Mouse (Mus musculus) thymus, postnatal 10 days (tissue): ENCODE measurements around the gene Sptbn4.

Experiments used
- DNase-seq, 2 experiments: peaks; one replicate each; pipeline ENCODE4 v3.0.0; 2021; ENCODE audit warnings: low spot score in 2 of 2

Gene Sptbn4

GRCm38 (mm10) chr7:27383233-27383632 lies 64.3 kb downstream of the Sptbn4 start:
- no peak for DNase-seq

- no peak for DNase-seq
Observed at GRCm38 (mm10) chr7:27381560-27381959, 65.9 kb downstream of the Sptbn4 start.

GRCm38 (mm10) chr7:27381009-27381408 lies 66.5 kb downstream of the Sptbn4 start:
- DNase-seq = no peak

GRCm38 (mm10) chr7:27379836-27380235 lies 67.7 kb downstream of the Sptbn4 start:
- no peak for DNase-seq

- no peak for DNase-seq
Observed at GRCm38 (mm10) chr7:27378431-27378830, 69.1 kb downstream of the Sptbn4 start.

- no peak for DNase-seq
Observed at GRCm38 (mm10) chr7:27375274-27375673, 72.2 kb downstream of the Sptbn4 start.

GRCm38 (mm10) chr7:27371715-27372462 lies 75.6 kb downstream of the Sptbn4 start:
- no peak for DNase-seq

GRCm38 (mm10) chr7:27369111-27369510 lies 78.4 kb downstream of the Sptbn4 start:
- no peak for DNase-seq

- DNase-seq = no peak
Observed at GRCm38 (mm10) chr7:27367976-27368375, 79.5 kb downstream of the Sptbn4 start.

GRCm38 (mm10) chr7:27366082-27366844 lies 81.2 kb downstream of the Sptbn4 start:
- no peak for DNase-seq

GRCm38 (mm10) chr7:27364379-27364778 lies 83.1 kb downstream of the Sptbn4 start:
- no peak for DNase-seq

GRCm38 (mm10) chr7:27361283-27361946 lies 86.1 kb downstream of the Sptbn4 start:
- DNase-seq = peak; percentile 92

GRCm38 (mm10) chr7:27360749-27361148 lies 86.7 kb downstream of the Sptbn4 start:
- DNase-seq = no peak

GRCm38 (mm10) chr7:27359706-27360358 lies 87.7 kb downstream of the Sptbn4 start:
- no peak for DNase-seq

GRCm38 (mm10) chr7:27359162-27359561 lies 88.3 kb downstream of the Sptbn4 start:
- no peak for DNase-seq

GRCm38 (mm10) chr7:27357595-27357978 lies 89.9 kb downstream of the Sptbn4 start:
- DNase-seq = no peak

- DNase-seq = no peak
Observed at GRCm38 (mm10) chr7:27356861-27357594, 90.5 kb downstream of the Sptbn4 start, which contains the start of gene Gm20479. Gene Gm20479 (minus strand): TSS chr7:27357419.

GRCm38 (mm10) chr7:27356248-27356647 lies 91.2 kb downstream of the Sptbn4 start:
- peak in 1 of 2 experiments; percentile 32 for DNase-seq

- DNase-seq = peak; percentile 84 to 87
Observed at GRCm38 (mm10) chr7:27355745-27356240, 91.7 kb downstream of the Sptbn4 start, which contains the start of gene Shkbp1. Gene Shkbp1 (minus strand): TSS chr7:27356019.

GRCm38 (mm10) chr7:27355261-27355660 lies 92.2 kb downstream of the Sptbn4 start:
- no peak for DNase-seq

- no peak for DNase-seq
Observed at GRCm38 (mm10) chr7:27354783-27355182, 92.7 kb downstream of the Sptbn4 start.
